Mouse (Mus musculus): ENCODE measurements at regions not wholly inside any gene's neighbourhood (a gene's known extent, or its start where the extent isn't known, plus 50 kb on each side); places are given as distances from the start of the nearest gene placed in this dataset.

DNA sequence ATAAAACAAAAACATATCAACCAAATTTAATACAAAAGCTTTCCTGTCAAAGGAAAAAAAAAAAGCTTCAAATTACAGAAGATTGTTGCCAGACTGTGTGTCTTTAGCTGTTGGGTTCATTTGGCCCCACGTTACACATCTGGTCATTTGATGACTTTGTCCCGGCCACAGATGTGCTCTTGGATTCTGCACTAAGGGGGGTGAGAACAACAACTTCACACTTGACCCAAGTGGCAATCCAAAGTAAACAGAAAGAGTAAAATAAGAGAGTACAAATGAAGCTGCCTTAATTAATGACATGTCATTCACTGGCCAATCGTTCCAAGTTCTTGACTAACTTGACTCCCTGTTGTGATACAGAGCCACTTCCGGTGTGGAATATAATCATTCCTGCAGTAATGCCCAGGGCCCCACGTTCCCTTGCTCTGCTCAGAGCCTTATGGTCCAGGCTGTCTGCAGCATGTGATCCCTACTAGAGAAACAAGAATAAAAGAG lies 91.8 kb upstream of the Lifr start:
- Histone ChIP-seq H3K9ac (no peak overlapping the region), H3K4me1 (replicated peaks; ENCODE audit: control insufficient read depth, insufficient read depth, low read length) (no peaks in the 10 kb centered on the region), H3K4me3 (replicated peaks; ENCODE audit: low read length) (no peak overlapping the region)

DNA sequence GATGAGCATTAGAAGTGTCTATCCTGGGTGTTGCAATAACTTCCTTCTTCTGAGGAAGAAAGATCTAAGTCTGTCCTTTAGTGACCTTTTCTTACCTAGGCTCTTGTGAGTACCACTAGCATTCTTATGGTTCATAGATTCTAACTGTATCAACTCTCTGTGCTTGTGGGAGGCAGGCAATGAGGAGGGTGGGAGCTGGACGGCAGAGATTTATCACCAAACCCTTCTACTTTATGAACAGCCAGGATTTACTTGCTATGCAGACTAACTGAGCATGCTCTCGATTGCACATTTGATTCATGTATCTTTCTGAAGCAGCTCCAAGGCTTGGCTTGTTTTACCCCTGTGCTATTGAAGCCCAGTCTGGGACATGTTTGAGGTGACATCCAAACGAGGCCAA lies 90.7 kb upstream of the Lifr start:
- no peaks in the 10 kb centered on the region for H3K36me3 ChIP-seq (replicated peaks; ENCODE audit: control insufficient read depth, insufficient read depth)
- H3K4me1 ChIP-seq (replicated peaks; ENCODE audit: control insufficient read depth, insufficient read depth, low read length), result no peaks in the 10 kb centered on the region
- ATAC-seq (ENCODE audit: low FRiP score) (no peak), DNase-seq (ENCODE audit: low spot score) (no peak)
- 78% methylated on average over 3 of the region's 3 CpGs for WGBS
- H3K4me3 ChIP-seq (replicated peaks; ENCODE audit: low read length), result no peak overlapping the region
- no peaks in the 10 kb centered on the region for H3K9me3 ChIP-seq (ENCODE audit: control insufficient read depth, low read length)
- H3K27me3 ChIP-seq (ENCODE audit: control insufficient read depth, insufficient read depth, low read length), result no peaks in the 10 kb centered on the region
- no peak overlapping the region for H3K27ac ChIP-seq
- no peak overlapping the region for H3K9ac ChIP-seq
- no peak overlapping the region for H3K4me2 ChIP-seq (replicated peaks)

More for the DNA sequence above, 91.8 kb upstream of the Lifr start:
- DNase-seq (ENCODE audit: low spot score) (no peak), ATAC-seq (ENCODE audit: low FRiP score) (no peak)
- Histone ChIP-seq H3K27me3 (ENCODE audit: control insufficient read depth, insufficient read depth, low read length) (no peaks in the 10 kb centered on the region), H3K36me3 (replicated peaks; ENCODE audit: control insufficient read depth, insufficient read depth) (no peaks in the 10 kb centered on the region), H3K4me2 (replicated peaks) (no peak overlapping the region), H3K9me3 (ENCODE audit: control insufficient read depth, low read length) (no peaks in the 10 kb centered on the region), H3K27ac (no peak overlapping the region)
- 82% methylated on average over 5 of the region's 5 CpGs for WGBS

DNA sequence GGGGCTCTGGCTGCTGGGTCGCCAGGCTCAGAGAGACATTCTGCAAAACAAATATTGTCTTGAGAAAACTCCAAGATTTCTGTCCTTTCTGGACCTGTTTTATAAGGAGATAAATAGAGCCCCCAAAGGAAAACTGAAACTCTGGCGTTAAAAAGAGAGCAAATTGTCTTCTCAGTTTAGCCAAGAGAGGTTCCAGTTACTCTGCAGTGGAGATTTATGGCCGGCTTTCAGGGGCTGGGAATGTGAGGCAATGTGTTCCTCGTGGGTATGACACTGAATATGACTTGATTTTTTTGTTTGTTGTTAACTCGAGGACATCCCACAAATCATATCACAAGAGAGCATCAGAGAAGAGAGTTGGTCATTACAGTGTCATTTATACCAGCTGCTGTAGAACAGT lies 88.2 kb upstream of the Lifr start:
- no peak for DNase-seq (ENCODE audit: low spot score)
- no peak overlapping the region for H3K9ac ChIP-seq
- H3K36me3 ChIP-seq (replicated peaks; ENCODE audit: control insufficient read depth, insufficient read depth), result no peaks in the 10 kb centered on the region
- H3K4me3 ChIP-seq (replicated peaks; ENCODE audit: low read length), result no peak overlapping the region
- no peak for ATAC-seq (ENCODE audit: low FRiP score)
- H3K4me2 ChIP-seq (replicated peaks), result no peak overlapping the region
- no peaks in the 10 kb centered on the region for H3K4me1 ChIP-seq (replicated peaks; ENCODE audit: control insufficient read depth, insufficient read depth, low read length)
- H3K27me3 ChIP-seq (ENCODE audit: control insufficient read depth, insufficient read depth, low read length), result no peaks in the 10 kb centered on the region
- H3K27ac ChIP-seq, result no peak overlapping the region
- H3K9me3 ChIP-seq (ENCODE audit: control insufficient read depth, low read length), result no peaks in the 10 kb centered on the region
- 70% methylated on average over 5 of the region's 5 CpGs for WGBS

DNA sequence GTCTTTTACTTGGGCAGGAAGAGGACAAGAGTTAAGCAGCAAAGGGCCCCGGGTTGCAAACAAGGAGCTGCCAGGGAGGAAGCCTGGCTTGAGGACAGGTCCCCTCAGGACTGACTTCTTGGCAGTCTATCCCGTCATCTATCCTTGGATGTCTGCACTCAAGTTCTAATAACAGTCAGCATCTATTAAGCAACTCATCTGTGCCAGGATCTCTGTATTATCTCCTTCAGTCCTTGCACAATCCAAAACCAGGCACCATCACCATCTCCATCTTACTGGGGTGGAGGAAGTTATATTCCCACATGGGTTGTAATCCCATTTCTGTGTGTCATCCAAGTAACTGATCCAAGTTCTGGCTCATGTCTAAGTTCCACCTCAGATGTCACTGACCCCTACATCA lies 87.1 kb upstream of the Lifr start:
- no peak for DNase-seq (ENCODE audit: low spot score)
- ATAC-seq (ENCODE audit: low FRiP score), result no peak
- no peaks in the 10 kb centered on the region for H3K27me3 ChIP-seq (ENCODE audit: control insufficient read depth, insufficient read depth, low read length)
- no peak overlapping the region for H3K9ac ChIP-seq
- no peak overlapping the region for H3K27ac ChIP-seq
- 91% methylated on average over 2 of the region's 2 CpGs for WGBS
- H3K9me3 ChIP-seq (ENCODE audit: control insufficient read depth, low read length), result no peaks in the 10 kb centered on the region
- H3K36me3 ChIP-seq (replicated peaks; ENCODE audit: control insufficient read depth, insufficient read depth), result no peaks in the 10 kb centered on the region
- H3K4me2 ChIP-seq (replicated peaks), result no peak overlapping the region
- H3K4me3 ChIP-seq (replicated peaks; ENCODE audit: low read length), result no peak overlapping the region
- H3K4me1 ChIP-seq (replicated peaks; ENCODE audit: control insufficient read depth, insufficient read depth, low read length), result no peaks in the 10 kb centered on the region

DNA sequence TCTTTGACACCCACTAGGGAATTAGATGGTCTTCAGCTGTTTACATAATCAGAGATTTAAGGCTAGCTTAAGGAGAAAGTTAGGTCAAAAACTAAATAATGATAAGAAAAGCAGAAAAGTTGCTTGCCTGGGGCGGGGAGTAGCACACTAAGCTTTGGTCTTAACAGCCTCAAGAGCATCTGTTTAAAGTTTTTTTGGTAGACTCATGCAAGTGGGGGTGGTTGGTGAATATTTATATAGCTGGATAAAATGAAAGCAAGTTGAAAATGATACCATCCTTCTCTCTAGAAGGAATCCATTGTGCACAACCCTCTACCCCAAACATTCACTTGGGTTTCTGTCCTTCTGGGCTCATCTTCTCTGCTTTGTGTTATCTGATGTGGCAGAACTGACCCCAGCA lies 85.3 kb upstream of the Lifr start:
- no peak for DNase-seq (ENCODE audit: low spot score)
- H3K27me3 ChIP-seq (ENCODE audit: control insufficient read depth, insufficient read depth, low read length), result no peaks in the 10 kb centered on the region
- H3K4me2 ChIP-seq (replicated peaks), result no peak overlapping the region
- no peak overlapping the region for H3K4me3 ChIP-seq (replicated peaks; ENCODE audit: low read length)
- WGBS, result 77% methylated on average over 1 of the region's 1 CpGs
- H3K36me3 ChIP-seq (replicated peaks; ENCODE audit: control insufficient read depth, insufficient read depth), result no peaks in the 10 kb centered on the region
- H3K27ac ChIP-seq, result no peak overlapping the region
- no peaks in the 10 kb centered on the region for H3K4me1 ChIP-seq (replicated peaks; ENCODE audit: control insufficient read depth, insufficient read depth, low read length)
- no peak for ATAC-seq (ENCODE audit: low FRiP score)
- no peaks in the 10 kb centered on the region for H3K9me3 ChIP-seq (ENCODE audit: control insufficient read depth, low read length)
- no peak overlapping the region for H3K9ac ChIP-seq

DNA sequence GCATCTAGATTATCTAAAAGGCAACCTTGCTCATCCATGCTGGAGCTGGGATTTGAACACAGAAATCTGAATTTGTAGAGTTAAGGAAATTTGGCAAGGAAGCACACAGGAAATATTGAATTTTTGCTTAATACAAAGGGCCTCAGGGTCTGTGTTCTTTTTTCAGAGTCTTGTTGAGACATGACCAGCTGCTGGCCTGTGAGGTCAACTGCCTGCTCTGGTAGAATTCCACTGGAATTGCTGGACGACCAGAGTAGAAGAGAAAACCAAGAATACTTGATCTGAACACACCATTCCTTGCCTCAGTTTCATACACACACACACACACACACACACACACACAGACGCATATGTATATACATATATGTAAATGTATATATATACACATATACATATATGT lies 84.1 kb upstream of the Lifr start:
- ATAC-seq (ENCODE audit: low FRiP score), result no peak
- 87% methylated on average over 2 of the region's 2 CpGs for WGBS
- H3K9ac ChIP-seq, result no peak overlapping the region

DNA sequence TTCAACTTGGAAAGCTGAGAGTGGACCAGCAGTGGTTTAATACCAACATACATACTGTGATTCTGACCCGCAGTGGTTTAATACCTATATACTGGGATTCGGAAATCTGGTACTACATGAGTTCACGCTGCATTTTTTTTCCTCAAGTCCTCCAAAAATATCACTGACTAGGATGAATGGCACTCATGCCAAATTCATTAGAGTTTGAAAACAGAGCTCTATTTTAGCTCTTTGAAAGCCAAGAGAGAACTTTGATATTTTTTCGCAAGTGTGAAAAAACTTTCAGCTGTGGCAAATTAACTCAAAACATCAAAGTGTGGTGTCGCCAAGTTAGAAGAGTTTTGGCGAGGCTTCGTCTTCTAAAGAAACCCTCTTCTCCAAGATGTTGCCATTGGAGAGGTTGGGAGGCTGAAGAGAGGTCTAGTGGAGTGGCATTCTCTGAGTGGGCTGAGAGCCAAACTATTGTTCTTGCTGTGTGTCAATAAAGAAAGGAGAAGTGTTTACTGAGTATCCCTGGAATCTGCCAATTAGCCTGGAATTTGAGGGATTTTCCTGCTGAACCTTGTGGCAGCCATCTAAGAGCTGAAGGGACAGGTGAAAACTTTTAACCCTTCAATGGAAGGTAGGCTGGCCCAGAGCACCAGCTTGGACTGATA lies 81.6 kb upstream of the Lifr start:
- Histone ChIP-seq H3K4me1 (replicated peaks; ENCODE audit: control insufficient read depth, insufficient read depth, low read length) (no peaks in the 10 kb centered on the region), H3K27me3 (ENCODE audit: control insufficient read depth, insufficient read depth, low read length) (no peaks in the 10 kb centered on the region), H3K27ac (no peak overlapping the region), H3K4me2 (replicated peaks) (no peak overlapping the region), H3K9me3 (ENCODE audit: control insufficient read depth, low read length) (no peaks in the 10 kb centered on the region), H3K36me3 (replicated peaks; ENCODE audit: control insufficient read depth, insufficient read depth) (no peaks in the 10 kb centered on the region), H3K4me3 (replicated peaks; ENCODE audit: low read length) (no peak overlapping the region), H3K9ac (no peak overlapping the region)
- 89% methylated on average over 7 of the region's 7 CpGs for WGBS
- ATAC-seq (ENCODE audit: low FRiP score), result no peak
- no peak for DNase-seq (ENCODE audit: low spot score)

More for the DNA sequence above, 84.1 kb upstream of the Lifr start:
- Histone ChIP-seq H3K27me3 (ENCODE audit: control insufficient read depth, insufficient read depth, low read length) (no peaks in the 10 kb centered on the region), H3K36me3 (replicated peaks; ENCODE audit: control insufficient read depth, insufficient read depth) (no peaks in the 10 kb centered on the region), H3K27ac (no peak overlapping the region), H3K9me3 (ENCODE audit: control insufficient read depth, low read length) (no peaks in the 10 kb centered on the region), H3K4me1 (replicated peaks; ENCODE audit: control insufficient read depth, insufficient read depth, low read length) (no peaks in the 10 kb centered on the region), H3K4me3 (replicated peaks; ENCODE audit: low read length) (no peak overlapping the region), H3K4me2 (replicated peaks) (no peak overlapping the region)
- no peak for DNase-seq (ENCODE audit: low spot score)

DNA sequence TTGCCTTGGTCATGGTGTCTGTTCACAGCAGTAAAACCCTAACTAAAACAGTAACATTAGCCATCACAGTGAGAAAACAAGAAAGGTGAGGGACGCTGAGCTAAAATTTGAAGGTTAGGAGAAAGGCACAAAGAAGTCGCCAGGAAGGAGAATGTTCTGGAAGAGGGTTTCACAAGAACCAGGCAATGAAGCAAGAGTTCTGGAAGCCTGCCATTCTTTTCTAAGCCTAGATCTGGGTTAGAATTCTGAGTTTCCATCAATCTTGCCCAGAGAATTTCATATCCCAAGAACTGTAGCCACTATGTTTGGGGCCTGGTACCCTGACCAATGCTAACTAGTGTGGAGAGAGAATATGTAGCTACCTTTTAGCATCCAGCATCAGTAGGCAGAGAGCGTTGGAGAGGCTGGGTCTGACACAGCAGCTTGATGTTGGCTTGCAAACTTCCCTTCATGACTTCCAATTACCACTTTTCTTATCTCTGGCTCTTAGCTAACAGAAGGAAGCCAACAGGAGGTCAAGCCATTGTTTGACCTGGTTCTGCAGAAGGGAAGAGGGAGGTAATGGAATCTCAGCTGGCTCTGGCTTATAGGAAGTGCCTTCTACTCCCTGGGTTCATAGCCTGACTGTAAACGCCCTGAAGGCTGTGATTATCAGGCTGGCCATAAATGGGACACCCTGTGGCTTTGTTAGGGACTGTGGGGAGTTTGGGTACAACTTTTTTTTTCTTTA lies 79.3 kb upstream of the Lifr start:
- WGBS, result 81% methylated on average over 4 of the region's 4 CpGs
- Histone ChIP-seq H3K9me3 (ENCODE audit: control insufficient read depth, low read length) (no peaks in the 10 kb centered on the region), H3K9ac (no peak overlapping the region), H3K36me3 (replicated peaks; ENCODE audit: control insufficient read depth, insufficient read depth) (no peaks in the 10 kb centered on the region), H3K4me1 (replicated peaks; ENCODE audit: control insufficient read depth, insufficient read depth, low read length) (no peaks in the 10 kb centered on the region), H3K4me3 (replicated peaks; ENCODE audit: low read length) (no peak overlapping the region), H3K4me2 (replicated peaks) (no peak overlapping the region), H3K27ac (no peak overlapping the region), H3K27me3 (ENCODE audit: control insufficient read depth, insufficient read depth, low read length) (no peaks in the 10 kb centered on the region)
- DNase-seq (ENCODE audit: low spot score) (no peak), ATAC-seq (ENCODE audit: low FRiP score) (no peak)

DNA sequence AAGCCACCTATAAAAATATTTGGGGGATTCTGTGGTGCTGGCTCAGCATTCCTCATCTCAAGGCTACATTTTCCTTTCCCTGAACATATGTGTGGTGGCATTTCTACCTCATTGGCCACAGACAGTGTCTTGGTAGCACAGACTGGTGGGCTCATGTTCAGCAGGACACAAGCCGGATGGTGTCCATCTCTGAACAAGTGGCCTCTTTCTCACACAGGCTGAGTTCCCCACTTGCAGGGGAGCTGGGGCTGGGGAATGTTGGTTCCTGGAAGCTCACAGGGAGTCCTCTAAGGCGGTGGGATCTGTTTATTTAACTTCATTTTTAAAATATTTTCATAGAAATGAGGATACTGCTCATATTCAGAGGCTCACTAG lies 78.7 kb upstream of the Lifr start:
- H3K36me3 ChIP-seq (replicated peaks; ENCODE audit: control insufficient read depth, insufficient read depth), result no peaks in the 10 kb centered on the region
- 89% methylated on average over 2 of the region's 2 CpGs for WGBS

More for the DNA sequence above, 78.7 kb upstream of the Lifr start:
- no peaks in the 10 kb centered on the region for H3K27me3 ChIP-seq (ENCODE audit: control insufficient read depth, insufficient read depth, low read length)
- H3K27ac ChIP-seq, result no peak overlapping the region
- H3K4me3 ChIP-seq (replicated peaks; ENCODE audit: low read length), result no peak overlapping the region
- H3K4me2 ChIP-seq (replicated peaks), result no peak overlapping the region
- ATAC-seq (ENCODE audit: low FRiP score), result no peak
- H3K4me1 ChIP-seq (replicated peaks; ENCODE audit: control insufficient read depth, insufficient read depth, low read length), result no peaks in the 10 kb centered on the region
- H3K9ac ChIP-seq, result no peak overlapping the region
- H3K9me3 ChIP-seq (ENCODE audit: control insufficient read depth, low read length), result no peaks in the 10 kb centered on the region
- DNase-seq (ENCODE audit: low spot score), result no peak
